Mouse (Mus musculus) limb, embryonic 12.5 days (tissue): ENCODE results near the gene Pdk2. TPM values are rescaled to one million over a fixed set of nuclear protein-coding genes. Genes with fewer than 3 reads are reported as not detected.

Experiments used
- ATAC-seq: fragments of 200-750 bp; cut with Nextera tagmentation; 2 replicates; pipeline ENCODE4 v1.8.0; 2017; ENCODE audit warnings: low read depth, moderate TSS enrichment; ENCODE audit not compliant: insufficient number of reproducible peaks, insufficient read depth, low FRiP score, low TSS enrichment
- H3K27ac ChIP-seq: fragments of 300-500 bp; sonication (generic); 2 replicates; pipeline ENCODE4 v1.5.1; 2016; ENCODE audit warnings: mild to moderate bottlenecking, moderate library complexity
- H3K27me3 ChIP-seq: fragments of 300-500 bp; sonication (generic); 2 replicates; pipeline ENCODE4 v1.6.1; 2016; ENCODE audit warnings: mild to moderate bottlenecking, moderate library complexity
- H3K36me3 ChIP-seq: fragments of 300-500 bp; sonication (generic); 2 replicates; pipeline ENCODE4 v1.6.1; 2016; ENCODE audit warnings: mild to moderate bottlenecking, moderate library complexity
- H3K4me1 ChIP-seq: fragments of 300-500 bp; sonication (generic); replicated peaks from 2 replicates; pipeline ENCODE4 v1.6.1; 2016
- H3K4me2 ChIP-seq: fragments of 300-500 bp; sonication (generic); 2 replicates; pipeline ENCODE4 v1.6.1; 2016; ENCODE audit warnings: mild to moderate bottlenecking, moderate library complexity
- H3K4me3 ChIP-seq: fragments of 300-500 bp; sonication (generic); replicated peaks from 2 replicates; pipeline ENCODE4 v1.5.1; 2016; ENCODE audit warnings: mild to moderate bottlenecking
- H3K9ac ChIP-seq: fragments of 300-500 bp; sonication (generic); replicated peaks from 2 replicates; pipeline ENCODE4 v1.6.1; 2016; ENCODE audit warnings: mild to moderate bottlenecking, moderate library complexity
- H3K9me3 ChIP-seq: fragments of 300-500 bp; sonication (generic); 2 replicates; pipeline ENCODE4 v1.6.1; 2016; ENCODE audit warnings: mild to moderate bottlenecking, moderate library complexity
- WGBS: fragments of 180-500 bp; shearing (Covaris S2); methylation state at CpG from one replicate; pipeline ENCODE4 v1.1.7; 2016; 5-methylcytosine and 5-hydroxymethylcytosine counted together
- polyA plus RNA-seq: library from polyadenylated mRNA; unstranded; fragments of >200 nt; fragmentation: Nextera tagmentation; extraction: Ambion mirVana; gene quantifications from 2 replicates; pipeline ENCODE4 v1.2.1, GENCODE M21; 2016

Gene Pdk2
- polyA plus RNA-seq, 1 experiment from 2014 or later: 21.9 TPM

- Histone ChIP-seq H3K9ac (no peak overlapping the region), H3K4me1 (peaks cover 15% of the 10 kb centered on the region), H3K4me2 (no peak overlapping the region), H3K4me3 (no peak overlapping the region), H3K9me3 (no peaks in the 10 kb centered on the region), H3K27me3 (peaks cover 65% of the 10 kb centered on the region), H3K36me3 (no peaks in the 10 kb centered on the region), H3K27ac (no peak overlapping the region)
- no peak for ATAC-seq
- 76% methylated on average over 6 of the region's 6 CpGs for WGBS
Observed at GRCm38 (mm10) chr11:95079256-95079875, 38.2 kb upstream of the Pdk2 start.

GRCm38 (mm10) chr11:95077956-95078355 lies 36.8 kb upstream of the Pdk2 start:
- Histone ChIP-seq H3K4me2 (no peak overlapping the region), H3K9me3 (no peaks in the 10 kb centered on the region), H3K27me3 (peaks cover 78% of the 10 kb centered on the region), H3K36me3 (no peaks in the 10 kb centered on the region), H3K27ac (no peak overlapping the region), H3K4me1 (peaks cover 15% of the 10 kb centered on the region), H3K4me3 (no peak overlapping the region), H3K9ac (no peak overlapping the region)
- WGBS: 67% methylated on average over 7 of the region's 7 CpGs
- no peak for ATAC-seq

GRCm38 (mm10) chr11:95076536-95077111 lies 35.5 kb upstream of the Pdk2 start, which contains the start of gene Itga3:
Gene Itga3, minus strand, starts transcription at chr11:95076801.
- WGBS: under 1% methylated on average over 50 of the region's 51 CpGs
- peak; percentile 39; the same call in 1 of the 2 replicates for ATAC-seq
- Histone ChIP-seq H3K9me3 (no peaks in the 10 kb centered on the region), H3K4me3 (peak within 1 kb of the TSS; percentile 60), H3K9ac (peak within 1 kb of the TSS; percentile 60), H3K36me3 (no peaks in the 10 kb centered on the region), H3K4me2 (peak within 1 kb of the TSS; percentile 96), H3K27ac (no peak within 1 kb of the TSS), H3K4me1 (peaks cover 18% of the 10 kb centered on the region), H3K27me3 (peaks cover 88% of the 10 kb centered on the region)

GRCm38 (mm10) chr11:95076041-95076535 lies 34.9 kb upstream of the Pdk2 start:
- Histone ChIP-seq H3K36me3 (no peaks in the 10 kb centered on the region), H3K4me2 (peak overlapping the region; percentile 96), H3K27ac (no peak overlapping the region), H3K4me3 (peak overlapping the region; percentile 60), H3K9ac (peak overlapping the region; percentile 60), H3K4me1 (peaks cover 21% of the 10 kb centered on the region), H3K9me3 (no peaks in the 10 kb centered on the region), H3K27me3 (peaks cover 88% of the 10 kb centered on the region)
- peak; percentile 39; the same call in 1 of the 2 replicates for ATAC-seq
- under 1% methylated on average over 40 of the region's 42 CpGs for WGBS

GRCm38 (mm10) chr11:95075197-95076040 lies 34.3 kb upstream of the Pdk2 start:
- Histone ChIP-seq H3K9ac (peak overlapping the region; percentile 60), H3K4me2 (peak overlapping the region; percentile 96), H3K4me3 (peak overlapping the region; percentile 60), H3K4me1 (peaks cover 21% of the 10 kb centered on the region), H3K27ac (no peak overlapping the region), H3K9me3 (no peaks in the 10 kb centered on the region), H3K27me3 (peaks cover 83% of the 10 kb centered on the region), H3K36me3 (no peaks in the 10 kb centered on the region)
- ATAC-seq: no peak
- WGBS: 6% methylated on average over 19 of the region's 19 CpGs

- Histone ChIP-seq H3K27ac (no peak overlapping the region), H3K4me3 (peak overlapping the region; percentile 60; the same call in 1 of the 2 replicates), H3K27me3 (peaks cover 80% of the 10 kb centered on the region), H3K36me3 (no peaks in the 10 kb centered on the region), H3K4me2 (peak overlapping the region; percentile 96), H3K9ac (no peak overlapping the region), H3K9me3 (no peaks in the 10 kb centered on the region), H3K4me1 (peaks cover 21% of the 10 kb centered on the region)
- WGBS: 66% methylated on average over 4 of the region's 4 CpGs
- no peak for ATAC-seq
Observed at GRCm38 (mm10) chr11:95074694-95075093, 33.5 kb upstream of the Pdk2 start.

GRCm38 (mm10) chr11:95073835-95074234 lies 32.7 kb upstream of the Pdk2 start:
- Histone ChIP-seq H3K36me3 (no peaks in the 10 kb centered on the region), H3K27me3 (peaks cover 71% of the 10 kb centered on the region), H3K9me3 (no peaks in the 10 kb centered on the region), H3K9ac (no peak overlapping the region), H3K4me1 (peaks cover 21% of the 10 kb centered on the region), H3K27ac (no peak overlapping the region), H3K4me2 (no peak overlapping the region), H3K4me3 (no peak overlapping the region)
- ATAC-seq: no peak
- 67% methylated on average over 4 of the region's 4 CpGs for WGBS

- Histone ChIP-seq H3K4me1 (peaks cover 21% of the 10 kb centered on the region), H3K27me3 (peaks cover 61% of the 10 kb centered on the region), H3K27ac (no peak overlapping the region), H3K4me2 (no peak overlapping the region), H3K4me3 (no peak overlapping the region), H3K36me3 (no peaks in the 10 kb centered on the region), H3K9ac (no peak overlapping the region), H3K9me3 (no peaks in the 10 kb centered on the region)
- WGBS: 69% methylated on average over 5 of the region's 5 CpGs
- no peak for ATAC-seq
Observed at GRCm38 (mm10) chr11:95072804-95073203, 31.6 kb upstream of the Pdk2 start.

- Histone ChIP-seq H3K4me2 (no peak overlapping the region), H3K27me3 (peaks cover 54% of the 10 kb centered on the region), H3K4me3 (no peak overlapping the region), H3K27ac (no peak overlapping the region), H3K9me3 (no peaks in the 10 kb centered on the region), H3K9ac (no peak overlapping the region), H3K4me1 (peaks cover 21% of the 10 kb centered on the region), H3K36me3 (no peaks in the 10 kb centered on the region)
- ATAC-seq: no peak
- WGBS: 66% methylated on average over 8 of the region's 8 CpGs
Observed at GRCm38 (mm10) chr11:95072136-95072535, 31.0 kb upstream of the Pdk2 start.

GRCm38 (mm10) chr11:95071266-95071665 lies 30.1 kb upstream of the Pdk2 start:
- H3K9me3 ChIP-seq: no peaks in the 10 kb centered on the region
- 56% methylated on average over 7 of the region's 7 CpGs for WGBS
- peaks cover 20% of the 10 kb centered on the region for H3K4me1 ChIP-seq
- ATAC-seq: no peak
- no peak overlapping the region for H3K27ac ChIP-seq
- no peak overlapping the region for H3K9ac ChIP-seq
- no peaks in the 10 kb centered on the region for H3K36me3 ChIP-seq
- peaks cover 46% of the 10 kb centered on the region for H3K27me3 ChIP-seq
- H3K4me2 ChIP-seq: no peak overlapping the region
- H3K4me3 ChIP-seq: no peak overlapping the region
